Mouse (Mus musculus): ENCODE results near the gene Mia2. TPM values are rescaled to one million over a fixed set of nuclear protein-coding genes. Genes with fewer than 3 reads are reported as not detected.

Gene Mia2
- polyA plus RNA-seq, 1 experiment from 2014 or later: 46.1 TPM

DNA sequence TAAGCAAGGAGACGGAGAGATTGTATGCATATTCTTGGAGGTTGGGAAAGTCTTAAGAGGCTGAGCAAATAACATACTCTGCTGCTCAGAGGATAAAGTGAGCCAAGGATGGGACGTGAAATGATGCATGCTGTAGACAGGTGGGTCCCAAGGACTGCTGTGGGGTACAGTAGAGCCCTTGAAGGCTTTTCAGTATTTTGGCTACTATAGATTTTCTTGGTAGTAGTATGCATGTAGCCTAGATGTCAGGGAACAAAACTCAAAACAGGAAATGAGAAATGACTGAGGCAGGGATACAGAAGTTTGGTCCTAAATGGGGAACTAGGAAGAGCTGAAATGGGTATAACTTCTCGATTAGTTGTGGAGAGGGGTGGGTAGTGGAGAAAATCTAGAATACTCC is 36.9 kb downstream of the Mia2 start:
- WGBS (ENCODE audit: insufficient replicate concordance): 26% methylated on average over 3 of the region's 3 CpGs
- Histone ChIP-seq H3K36me3 (replicated peaks) (peaks cover 12% of the 10 kb centered on the region; the same call in 1 of the 2 replicates), H3K9me3 (replicated peaks) (no peaks in the 10 kb centered on the region), H3K9ac (peak overlapping the region; percentile 32; the same call in 1 of the 2 replicates), H3K4me2 (peak overlapping the region; percentile 99), H3K4me3 (replicated peaks) (peak overlapping the region; percentile 93), H3K4me1 (replicated peaks) (peaks cover 66% of the 10 kb centered on the region), H3K27ac (replicated peaks) (peak overlapping the region; percentile 79), H3K27me3 (no peaks in the 10 kb centered on the region)
- ATAC-seq (ENCODE audit: insufficient read depth): no peak

DNA sequence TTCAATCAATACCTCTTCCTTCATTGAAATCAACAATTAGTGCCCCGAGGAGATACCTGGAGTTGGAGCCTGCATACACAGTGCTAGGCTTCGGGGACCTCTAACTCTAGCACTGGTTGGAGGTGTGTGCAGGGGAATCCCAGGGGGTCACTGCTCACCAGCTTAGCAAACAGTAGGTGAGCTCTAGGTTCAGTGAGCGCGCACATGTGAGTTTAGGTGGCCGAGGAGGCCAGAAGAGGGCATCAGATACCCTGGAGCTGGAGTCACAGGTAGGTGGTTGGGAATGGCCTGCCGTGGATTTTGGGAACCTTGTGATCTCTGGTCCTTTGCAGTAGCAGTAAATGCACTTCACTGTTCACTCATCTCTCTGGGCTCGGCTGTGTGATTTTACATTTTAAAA is 37.3 kb downstream of the Mia2 start:
- peak overlapping the region; percentile 32 for H3K9ac ChIP-seq
- H3K9me3 ChIP-seq (replicated peaks): no peaks in the 10 kb centered on the region
- H3K4me1 ChIP-seq (replicated peaks): peaks cover 66% of the 10 kb centered on the region
- H3K4me3 ChIP-seq (replicated peaks): peak overlapping the region; percentile 93
- peaks cover 15% of the 10 kb centered on the region; the same call in 1 of the 2 replicates for H3K36me3 ChIP-seq (replicated peaks)
- no peaks in the 10 kb centered on the region for H3K27me3 ChIP-seq
- H3K4me2 ChIP-seq: peak overlapping the region; percentile 99
- no peak for ATAC-seq (ENCODE audit: insufficient read depth)
- 56% methylated on average over 7 of the region's 7 CpGs for WGBS (ENCODE audit: insufficient replicate concordance)
- H3K27ac ChIP-seq (replicated peaks): peak overlapping the region; percentile 79

DNA sequence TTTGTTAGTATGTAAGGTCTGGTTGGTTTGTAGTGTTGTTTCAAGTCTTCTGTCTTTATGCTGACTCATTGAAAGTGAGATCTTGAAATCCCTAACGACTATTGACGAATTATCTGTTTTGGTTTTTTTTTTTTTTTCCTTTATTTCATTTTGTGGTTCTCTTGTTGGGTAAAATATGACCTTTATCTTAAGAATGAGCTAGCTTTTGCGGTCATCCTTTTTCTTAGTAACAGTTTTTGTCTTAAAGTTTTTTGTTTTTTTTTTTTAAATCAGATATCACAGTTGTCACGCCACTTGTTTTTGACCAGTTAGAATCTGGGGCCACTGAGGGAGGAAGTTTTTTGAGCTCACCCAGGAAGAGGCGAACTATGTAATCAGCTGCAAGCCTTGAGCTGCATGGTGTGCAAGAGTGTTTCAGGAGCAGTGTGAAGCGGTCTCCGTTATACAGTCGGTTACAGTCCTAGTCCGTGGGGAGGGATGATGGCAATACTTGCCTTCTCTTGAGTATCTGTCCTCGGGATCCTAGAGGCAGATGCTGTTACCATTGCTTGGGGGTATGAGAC is 37.9 kb downstream of the Mia2 start:
- Histone ChIP-seq H3K36me3 (replicated peaks) (peaks cover 19% of the 10 kb centered on the region; the same call in 1 of the 2 replicates), H3K9ac (peak overlapping the region; percentile 43; the same call in 1 of the 2 replicates), H3K4me1 (replicated peaks) (peaks cover 66% of the 10 kb centered on the region), H3K4me3 (replicated peaks) (peak overlapping the region; percentile 93), H3K27ac (replicated peaks) (peak overlapping the region; percentile 79), H3K9me3 (replicated peaks) (no peaks in the 10 kb centered on the region), H3K27me3 (no peaks in the 10 kb centered on the region), H3K4me2 (peak overlapping the region; percentile 99)
- no peak for ATAC-seq (ENCODE audit: insufficient read depth)
- 47% methylated on average over 10 of the region's 10 CpGs for WGBS (ENCODE audit: insufficient replicate concordance)

DNA sequence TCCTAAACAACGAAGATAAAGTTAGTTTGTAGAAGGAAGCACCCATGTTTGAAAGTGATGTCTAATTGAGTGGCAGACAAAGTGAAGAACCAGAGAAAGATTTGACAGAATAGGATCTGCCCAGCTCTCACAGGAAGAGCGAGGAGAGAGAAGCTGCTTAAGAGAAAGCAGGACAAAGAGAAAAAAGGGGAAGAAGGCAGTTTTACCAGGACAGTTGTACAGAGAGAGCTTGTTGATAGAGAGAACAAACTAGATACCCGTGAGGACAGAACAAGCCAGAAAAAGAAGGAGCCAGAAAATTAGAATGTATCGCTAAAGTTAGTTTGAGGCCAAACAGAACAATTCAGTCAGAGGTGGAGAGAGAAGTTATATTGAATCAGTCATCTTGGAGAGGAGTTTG is 39.5 kb downstream of the Mia2 start:
- H3K9me3 ChIP-seq (replicated peaks): no peaks in the 10 kb centered on the region
- H3K27me3 ChIP-seq: no peaks in the 10 kb centered on the region
- peak overlapping the region; percentile 60 for H3K4me2 ChIP-seq
- H3K4me3 ChIP-seq (replicated peaks): peak overlapping the region; percentile 27
- H3K4me1 ChIP-seq (replicated peaks): peaks cover 61% of the 10 kb centered on the region
- peaks cover 34% of the 10 kb centered on the region for H3K36me3 ChIP-seq (replicated peaks)
- peak overlapping the region; percentile 17; the same call in 1 of the 2 replicates for H3K9ac ChIP-seq
- H3K27ac ChIP-seq (replicated peaks): peak overlapping the region; percentile 80
- ATAC-seq (ENCODE audit: insufficient read depth): no peak
- 72% methylated on average over 4 of the region's 4 CpGs for WGBS (ENCODE audit: insufficient replicate concordance)

DNA sequence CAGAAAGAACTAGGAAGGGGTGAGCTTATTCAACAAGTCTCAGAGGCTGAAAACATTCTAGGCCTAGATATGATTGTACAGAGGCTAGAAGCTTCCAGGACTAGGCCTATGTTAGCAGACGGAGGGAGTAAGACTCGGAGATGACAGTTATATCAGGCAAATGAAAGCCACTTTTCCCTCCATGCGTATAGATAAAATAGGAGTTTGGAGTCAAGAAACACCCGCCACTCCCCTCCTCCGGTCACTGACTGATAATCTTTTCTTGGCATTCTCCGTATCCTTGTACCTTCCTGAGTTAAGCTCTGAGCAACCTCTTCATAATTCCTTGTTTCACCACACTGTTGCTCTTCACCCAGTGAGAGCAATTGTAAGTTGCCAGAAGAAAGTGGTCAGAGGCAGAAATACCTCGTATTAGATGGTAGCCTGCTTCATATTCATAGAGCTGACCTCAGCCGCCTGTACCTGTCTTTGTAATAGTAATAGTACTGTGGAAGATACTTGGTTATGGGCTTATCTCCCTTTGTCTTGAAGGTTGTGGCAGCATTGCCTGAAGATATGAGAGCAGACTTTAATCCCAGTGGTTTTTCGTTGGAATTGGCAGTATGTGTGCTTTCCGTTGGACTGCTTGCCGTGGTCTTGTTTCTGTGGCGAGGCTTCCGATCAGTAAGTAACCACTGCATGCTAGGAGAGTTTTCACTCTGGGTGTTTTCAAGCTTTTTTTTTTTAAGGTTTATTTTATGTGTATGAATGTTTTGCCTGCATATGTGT is 40.1 kb downstream of the Mia2 start:
- peaks cover 38% of the 10 kb centered on the region for H3K36me3 ChIP-seq (replicated peaks)
- H3K27me3 ChIP-seq: no peaks in the 10 kb centered on the region
- H3K4me2 ChIP-seq: peak overlapping the region; percentile 60
- H3K9me3 ChIP-seq (replicated peaks): no peaks in the 10 kb centered on the region
- peaks cover 55% of the 10 kb centered on the region for H3K4me1 ChIP-seq (replicated peaks)
- peak overlapping the region; percentile 27 for H3K4me3 ChIP-seq (replicated peaks)
- peak overlapping the region; percentile 17; the same call in 1 of the 2 replicates for H3K9ac ChIP-seq
- H3K27ac ChIP-seq (replicated peaks): peak overlapping the region; percentile 80
- 0 out of 2 replicates have a peak, but pooled peaks have one; percentile 3 for ATAC-seq (ENCODE audit: insufficient read depth)
- WGBS (ENCODE audit: insufficient replicate concordance): 37% methylated on average over 13 of the region's 13 CpGs

DNA sequence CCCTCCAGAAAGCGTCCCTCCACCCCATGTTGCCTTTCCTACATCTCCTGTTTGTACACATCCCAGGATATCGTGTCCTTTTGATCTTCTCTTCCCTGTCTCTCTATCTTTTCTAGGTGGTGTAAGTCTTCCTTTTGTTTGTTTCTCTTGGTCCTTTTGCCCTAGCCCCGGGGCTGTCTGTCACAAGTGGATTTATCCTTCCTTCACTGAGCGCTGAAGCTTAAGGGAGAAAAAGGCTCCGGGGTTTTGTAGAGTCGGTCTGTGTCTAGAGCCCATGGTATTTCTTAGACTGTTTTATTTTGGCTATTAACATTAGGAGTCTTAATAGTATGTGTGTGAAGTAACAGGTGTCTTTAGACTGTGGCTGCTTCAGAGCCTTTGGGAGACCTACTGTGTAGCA is 41.4 kb downstream of the Mia2 start:
- H3K4me3 ChIP-seq (replicated peaks): no peak overlapping the region
- H3K27ac ChIP-seq (replicated peaks): no peak overlapping the region
- no peak overlapping the region for H3K9ac ChIP-seq
- no peak for ATAC-seq (ENCODE audit: insufficient read depth)
- peaks cover 51% of the 10 kb centered on the region for H3K4me1 ChIP-seq (replicated peaks)
- peaks cover 50% of the 10 kb centered on the region for H3K36me3 ChIP-seq (replicated peaks)
- no peak overlapping the region for H3K4me2 ChIP-seq
- H3K27me3 ChIP-seq: no peaks in the 10 kb centered on the region
- WGBS (ENCODE audit: insufficient replicate concordance): 81% methylated on average over 6 of the region's 6 CpGs
- H3K9me3 ChIP-seq (replicated peaks): no peaks in the 10 kb centered on the region

DNA sequence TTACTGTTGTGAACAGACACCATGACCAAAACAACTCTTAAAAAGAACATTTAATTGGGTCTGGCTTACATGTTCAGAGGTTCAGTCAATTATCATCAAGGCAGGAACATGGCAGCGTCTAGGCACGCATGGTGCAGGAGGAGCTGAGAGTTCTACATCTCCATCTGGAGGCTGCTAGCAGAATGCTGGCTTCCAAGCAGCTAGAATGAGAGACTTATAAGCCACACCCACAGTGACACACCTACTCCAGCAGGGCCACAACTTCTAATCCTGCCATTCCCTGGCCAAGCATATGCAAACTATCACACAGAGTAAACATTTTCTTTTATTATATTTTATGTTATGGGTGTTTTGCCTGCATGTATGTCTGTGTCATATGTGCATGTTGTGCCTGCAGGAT is 43.8 kb downstream of the Mia2 start:
- Histone ChIP-seq H3K27ac (replicated peaks) (no peak overlapping the region), H3K27me3 (no peaks in the 10 kb centered on the region), H3K36me3 (replicated peaks) (peaks cover 62% of the 10 kb centered on the region), H3K4me1 (replicated peaks) (peaks cover 31% of the 10 kb centered on the region), H3K4me3 (replicated peaks) (no peak overlapping the region), H3K9me3 (replicated peaks) (no peaks in the 10 kb centered on the region), H3K4me2 (no peak overlapping the region), H3K9ac (no peak overlapping the region)
- no peak for ATAC-seq (ENCODE audit: insufficient read depth)
- 64% methylated on average over 2 of the region's 2 CpGs for WGBS (ENCODE audit: insufficient replicate concordance)

DNA sequence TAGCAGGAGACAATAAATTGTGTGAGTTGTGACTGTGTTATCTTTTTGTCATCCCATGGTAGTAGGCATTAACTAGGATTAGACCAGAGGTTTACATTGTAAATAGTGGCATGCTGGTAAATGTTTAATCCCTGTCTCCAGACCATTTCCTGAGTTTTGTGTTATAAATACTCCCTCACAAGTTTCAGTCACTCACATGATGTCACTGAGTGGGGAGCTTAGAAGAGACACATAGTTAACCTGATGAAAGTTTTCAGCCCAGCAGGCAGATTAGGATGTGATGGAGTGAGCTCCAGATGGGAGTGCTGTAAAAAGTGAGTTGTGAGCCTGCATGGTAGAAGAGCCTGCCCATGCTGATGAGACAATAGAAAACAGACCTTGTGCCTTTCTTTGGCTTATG is 49.5 kb downstream of the Mia2 start:
- no peak overlapping the region for H3K4me2 ChIP-seq
- H3K27ac ChIP-seq (replicated peaks): peak overlapping the region; percentile 31; the same call in 1 of the 2 replicates
- no peak overlapping the region for H3K4me3 ChIP-seq (replicated peaks)
- H3K4me1 ChIP-seq (replicated peaks): peaks cover 4% of the 10 kb centered on the region; the same call in 1 of the 2 replicates
- no peaks in the 10 kb centered on the region for H3K27me3 ChIP-seq
- ATAC-seq (ENCODE audit: insufficient read depth): peak; percentile 47; the same call in 1 of the 2 replicates
- H3K36me3 ChIP-seq (replicated peaks): peaks cover 75% of the 10 kb centered on the region
- no peak overlapping the region for H3K9ac ChIP-seq
- H3K9me3 ChIP-seq (replicated peaks): no peaks in the 10 kb centered on the region

DNA sequence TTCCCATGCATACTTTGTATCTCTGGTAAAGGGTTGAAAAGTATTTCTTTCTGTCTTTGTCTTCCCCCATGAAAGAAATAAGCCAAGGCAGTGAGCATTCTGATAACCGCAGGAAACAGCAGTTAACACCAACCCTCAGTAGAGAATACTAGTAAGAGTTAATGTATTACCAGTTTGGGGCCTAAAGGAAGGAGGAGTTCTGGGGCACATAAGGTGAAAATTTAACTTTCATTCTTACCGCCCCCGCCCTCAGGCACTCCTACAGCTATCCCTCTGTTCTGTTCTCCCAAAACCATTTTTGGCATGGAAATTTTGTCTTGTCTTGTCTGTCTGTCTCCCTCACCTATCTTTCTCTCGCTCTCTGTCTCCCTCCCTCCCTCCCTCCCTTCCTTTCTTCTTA is 54.1 kb downstream of the Mia2 start:
- peak; percentile 62 for ATAC-seq (ENCODE audit: insufficient read depth)
- Histone ChIP-seq H3K4me3 (replicated peaks) (no peak overlapping the region), H3K27me3 (no peaks in the 10 kb centered on the region), H3K4me2 (no peak overlapping the region), H3K27ac (replicated peaks) (no peak overlapping the region; the same call in 1 of the 2 replicates), H3K9ac (no peak overlapping the region), H3K36me3 (replicated peaks) (peaks cover 82% of the 10 kb centered on the region), H3K9me3 (replicated peaks) (no peaks in the 10 kb centered on the region), H3K4me1 (replicated peaks) (no peaks in the 10 kb centered on the region; the same call in 1 of the 2 replicates)
- WGBS (ENCODE audit: insufficient replicate concordance): 76% methylated on average over 4 of the region's 4 CpGs

DNA sequence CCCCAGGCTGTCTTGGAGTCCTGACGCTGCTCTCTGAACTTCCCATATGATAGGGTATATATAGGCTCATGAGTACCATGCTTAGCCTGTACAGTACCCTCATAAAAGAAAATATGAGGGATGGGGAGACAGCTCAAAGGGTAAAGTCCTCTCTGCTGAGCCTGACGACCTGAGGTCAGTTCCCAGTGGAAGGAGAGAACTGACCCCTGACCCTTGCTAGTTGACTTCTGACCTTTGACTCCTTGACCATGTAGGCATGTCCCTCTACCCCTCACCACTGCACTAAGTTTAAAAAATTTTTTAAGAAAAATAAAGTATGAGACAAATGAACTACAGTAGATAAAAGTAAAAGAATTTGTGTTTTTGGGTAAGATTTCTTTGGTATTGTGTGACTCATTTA is 65.5 kb downstream of the Mia2 start:
- Histone ChIP-seq H3K27me3 (no peaks in the 10 kb centered on the region), H3K36me3 (replicated peaks) (peaks cover 79% of the 10 kb centered on the region), H3K4me2 (no peak overlapping the region), H3K4me3 (replicated peaks) (no peak overlapping the region), H3K4me1 (replicated peaks) (peaks cover 4% of the 10 kb centered on the region; the same call in 1 of the 2 replicates), H3K9ac (no peak overlapping the region), H3K27ac (replicated peaks) (no peak overlapping the region), H3K9me3 (replicated peaks) (no peaks in the 10 kb centered on the region)
- ATAC-seq (ENCODE audit: insufficient read depth): no peak
- 68% methylated on average over 2 of the region's 2 CpGs for WGBS (ENCODE audit: insufficient replicate concordance)

DNA sequence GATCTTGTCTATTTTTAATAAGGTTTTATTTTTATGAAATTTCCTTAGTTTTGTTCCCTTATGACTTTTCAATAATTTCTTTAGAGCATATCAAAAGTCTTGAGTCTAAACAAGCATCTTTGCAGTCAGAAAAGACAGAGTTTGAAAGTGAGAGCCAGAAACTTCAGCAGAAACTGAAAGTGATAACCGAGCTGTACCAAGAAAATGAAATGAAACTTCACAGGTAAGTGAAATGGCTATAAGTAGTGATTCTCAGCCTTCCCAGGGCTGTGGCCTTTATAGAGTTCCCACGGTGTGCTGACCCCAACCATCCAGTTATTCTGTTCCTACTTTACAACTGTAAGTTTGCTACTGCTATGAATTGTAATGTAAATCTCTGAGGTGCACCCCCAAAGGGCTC is 67.2 kb downstream of the Mia2 start:
- no peak overlapping the region for H3K9ac ChIP-seq
- H3K36me3 ChIP-seq (replicated peaks): peaks cover 76% of the 10 kb centered on the region
- H3K27ac ChIP-seq (replicated peaks): no peak overlapping the region
- H3K4me3 ChIP-seq (replicated peaks): no peak overlapping the region
- no peak for ATAC-seq (ENCODE audit: insufficient read depth)
- no peaks in the 10 kb centered on the region for H3K27me3 ChIP-seq
- H3K9me3 ChIP-seq (replicated peaks): no peaks in the 10 kb centered on the region
- H3K4me2 ChIP-seq: no peak overlapping the region
- 72% methylated on average over 2 of the region's 2 CpGs for WGBS (ENCODE audit: insufficient replicate concordance)
- H3K4me1 ChIP-seq (replicated peaks): peaks cover 4% of the 10 kb centered on the region; the same call in 1 of the 2 replicates
